ENCODE assay signal across 9 mouse cellular contexts in genomic region chr12:31271361-31272011, GRCm38 (mm10). TPM values are rescaled to one million over a fixed set of nuclear protein-coding genes. Genes with fewer than 3 reads are reported as not detected.
A peak's percentile ranks its signal among the peaks of the same experiment; 100 is the strongest.
DNase-seq lines count a peak whose midpoint lies in the region; ATAC-seq lines count a peak whose summit lies in the region.
"Had no signal": no experiment of that assay in that cellular context is flagged by ENCODE, and none has a peak within 500 bp of the region (broad histone marks: within the 10 kb centered on the region; RNA-seq: fewer than 3 reads in every experiment).

No protein-coding gene starts in this region.

- no peak overlapping the region for H3K4me3 ChIP-seq in hindbrain, embryonic 13.5 days
- no peak overlapping the region for H3K4me3 ChIP-seq in hindbrain, embryonic 14.5 days (replicated peaks; ENCODE audit: low read length)
- H3K4me3 ChIP-seq in lung, embryonic 15.5 days, result no peak overlapping the region
- no peak overlapping the region for H3K4me3 ChIP-seq in forebrain, embryonic 15.5 days

- no peaks in the 10 kb centered on the region for H3K36me3 ChIP-seq in hindbrain, embryonic 13.5 days
- H3K36me3 ChIP-seq in hindbrain, embryonic 14.5 days (replicated peaks; ENCODE audit: control insufficient read depth, insufficient read depth), result no peaks in the 10 kb centered on the region
- peaks cover 57% of the 10 kb centered on the region for H3K36me3 ChIP-seq in lung, embryonic 15.5 days
- H3K36me3 ChIP-seq in forebrain, embryonic 15.5 days, result no peaks in the 10 kb centered on the region

- peak overlapping the region; percentile 35; the same call in 1 of the 2 replicates for H3K27ac ChIP-seq in hindbrain, embryonic 13.5 days
- H3K27ac ChIP-seq in hindbrain, embryonic 14.5 days, result no peak overlapping the region
- peak overlapping the region; percentile 86 for H3K27ac ChIP-seq in lung, embryonic 15.5 days
- H3K27ac ChIP-seq in forebrain, embryonic 15.5 days (replicated peaks), result no peak overlapping the region

- H3K9me3 ChIP-seq in hindbrain, embryonic 13.5 days, result no peaks in the 10 kb centered on the region
- H3K9me3 ChIP-seq in hindbrain, embryonic 14.5 days (ENCODE audit: control insufficient read depth, low read length), result no peaks in the 10 kb centered on the region
- no peaks in the 10 kb centered on the region for H3K9me3 ChIP-seq in lung, embryonic 15.5 days
- no peaks in the 10 kb centered on the region for H3K9me3 ChIP-seq in forebrain, embryonic 15.5 days

- WGBS in hindbrain, embryonic 13.5 days, result 60% methylated on average over 16 of the region's 16 CpGs
- WGBS in hindbrain, embryonic 14.5 days, result 59% methylated on average over 16 of the region's 16 CpGs
- WGBS in lung, embryonic 15.5 days, result 4% methylated on average over 16 of the region's 16 CpGs
- WGBS in forebrain, embryonic 15.5 days, result 54% methylated on average over 16 of the region's 16 CpGs

- DNase-seq in hindbrain, embryonic 14.5 days (ENCODE audit: low spot score), result no peak
- DNase-seq in embryo, embryonic 10 days (ENCODE audit: low spot score), result peak; percentile 68
- peak; percentile 87 for DNase-seq in heart, postnatal 4 days
- no peak for DNase-seq in layer of hippocampus, postnatal 25 days (ENCODE audit: extremely low spot score in 1 of 2, low spot score in 1 of 2)
- no peak for DNase-seq in left cerebral cortex, postnatal 25 days (ENCODE audit: low spot score in 2 of 2)

- no peak overlapping the region for H3K4me2 ChIP-seq in hindbrain, embryonic 13.5 days
- no peak overlapping the region for H3K4me2 ChIP-seq in hindbrain, embryonic 14.5 days (replicated peaks)
- H3K4me2 ChIP-seq in lung, embryonic 15.5 days, result peak overlapping the region; percentile 35
- no peak overlapping the region for H3K4me2 ChIP-seq in forebrain, embryonic 15.5 days (replicated peaks)

- peaks cover 25% of the 10 kb centered on the region for H3K27me3 ChIP-seq in hindbrain, embryonic 13.5 days
- peaks cover 23% of the 10 kb centered on the region for H3K27me3 ChIP-seq in hindbrain, embryonic 14.5 days (ENCODE audit: control insufficient read depth, insufficient read depth, low read length)
- H3K27me3 ChIP-seq in lung, embryonic 15.5 days, result no peaks in the 10 kb centered on the region
- H3K27me3 ChIP-seq in forebrain, embryonic 15.5 days, result peaks cover 8% of the 10 kb centered on the region

- H3K9ac ChIP-seq in hindbrain, embryonic 13.5 days, result no peak overlapping the region
- H3K9ac ChIP-seq in hindbrain, embryonic 14.5 days, result no peak overlapping the region
- H3K9ac ChIP-seq in lung, embryonic 15.5 days, result no peak overlapping the region
- H3K9ac ChIP-seq in forebrain, embryonic 15.5 days (replicated peaks), result no peak overlapping the region

- intact Hi-C loops in left cerebral cortex, postnatal 25 days (cut with DNase I), result no loop called here

- ATAC-seq in hindbrain, embryonic 13.5 days (ENCODE audit: low FRiP score), result no peak
- no peak for ATAC-seq in hindbrain, embryonic 14.5 days (ENCODE audit: low FRiP score)
- ATAC-seq in lung, embryonic 15.5 days (ENCODE audit: borderline replicate concordance, extremely low read depth, low FRiP score, low TSS enrichment), result peak; percentile 62
- ATAC-seq in forebrain, embryonic 15.5 days (replicated peaks), result no peak

- H3K4me1 ChIP-seq in hindbrain, embryonic 13.5 days (replicated peaks), result peaks cover 14% of the 10 kb centered on the region
- peaks cover 4% of the 10 kb centered on the region; the same call in 1 of the 2 replicates for H3K4me1 ChIP-seq in hindbrain, embryonic 14.5 days (replicated peaks; ENCODE audit: control insufficient read depth, insufficient read depth, low read length)
- peaks cover 71% of the 10 kb centered on the region for H3K4me1 ChIP-seq in lung, embryonic 15.5 days
- peaks cover 11% of the 10 kb centered on the region; the same call in 1 of the 2 replicates for H3K4me1 ChIP-seq in forebrain, embryonic 15.5 days

RNA-seq across cellular contexts. Expression of gene Lamb1, which starts 6.5 kb away (rescaled TPM):
- 20.7 and 22.9 TPM in 2 replicates for polyA plus RNA-seq in hindbrain, embryonic 13.5 days (2015; fragmentation: Nextera tagmentation; extraction: Ambion mirVana)
- polyA plus RNA-seq in hindbrain, embryonic 14.5 days (2014; fragmentation: Nextera tagmentation; extraction: Ambion mirVana), result 20.9 and 22.0 TPM in 2 replicates
- 100 to 1,000 TPM; 266 to 279 TPM for total RNA-seq in heart, postnatal 4 days (2021)
- 111 and 118 TPM in 2 replicates for polyA plus RNA-seq in lung, embryonic 15.5 days (2015; fragmentation: Nextera tagmentation; extraction: Ambion mirVana)
- total RNA-seq in layer of hippocampus, postnatal 25 days (2021), result 10 to 100 TPM; 36.1 to 37.7 TPM
- 10 to 100 TPM; 17.4 to 18.8 TPM for total RNA-seq in left cerebral cortex, postnatal 25 days (2021)
- polyA plus RNA-seq in forebrain, embryonic 15.5 days (2015; fragmentation: Nextera tagmentation; extraction: Ambion mirVana), result 18.3 and 19.1 TPM in 2 replicates
- total RNA-seq: MEL had no signal

RNA-seq across cellular contexts. Expression of gene Gm6993, which starts 30.9 kb away (rescaled TPM):
- not detected in 2 replicates for polyA plus RNA-seq in hindbrain, embryonic 13.5 days (2015; fragmentation: Nextera tagmentation; extraction: Ambion mirVana)
- polyA plus RNA-seq in hindbrain, embryonic 14.5 days (2014; fragmentation: Nextera tagmentation; extraction: Ambion mirVana), result not detected in 2 replicates
- total RNA-seq in heart, postnatal 4 days (2021), result not detected
- polyA plus RNA-seq in lung, embryonic 15.5 days (2015; fragmentation: Nextera tagmentation; extraction: Ambion mirVana), result not detected in 2 replicates
- not detected for total RNA-seq in layer of hippocampus, postnatal 25 days (2021)
- total RNA-seq in left cerebral cortex, postnatal 25 days (2021), result not detected
- not detected in 2 replicates for polyA plus RNA-seq in forebrain, embryonic 15.5 days (2015; fragmentation: Nextera tagmentation; extraction: Ambion mirVana)
- total RNA-seq: MEL had no signal

Comparison
In these comparisons a context has a peak if more than half of its experiments do, and no peak if none do; other contexts are left out.
1. H3K27ac ChIP-seq: peak in hindbrain, embryonic 13.5 days (single experiment) and lung, embryonic 15.5 days (single experiment); none in hindbrain, embryonic 14.5 days (single experiment) and forebrain, embryonic 15.5 days (single experiment).
2. DNase-seq: peak in embryo, embryonic 10 days (single experiment) and heart, postnatal 4 days (single experiment); none in hindbrain, embryonic 14.5 days (single experiment), layer of hippocampus, postnatal 25 days (0 of 2) and left cerebral cortex, postnatal 25 days (0 of 2).